Mouse (Mus musculus): Measurements from ENCODE around the gene Aspg. TPM values are rescaled to one million over a fixed set of nuclear protein-coding genes. Genes with fewer than 3 reads are reported as not detected.

Gene Aspg
- polyA plus RNA-seq, 1 experiment from 2014 or later: 1.4 TPM

GRCm38 (mm10) chr12:112147365-112147764 lies 40.9 kb downstream of the Aspg start:
- Histone ChIP-seq H3K4me3 (ENCODE audit: low read depth, low read length) (peak overlapping the region; percentile 67), H3K4me1 (ENCODE audit: control insufficient read depth, insufficient read depth, low read length) (peaks cover 57% of the 10 kb centered on the region), H3K4me2 (ENCODE audit: low read depth, low read length) (peak overlapping the region; percentile 89), H3K9ac (ENCODE audit: low read depth, low read length) (peak overlapping the region; percentile 75), H3K36me3 (ENCODE audit: control insufficient read depth, insufficient read depth, low read length) (peaks cover 4% of the 10 kb centered on the region; the same call in 1 of the 2 replicates), H3K9me3 (ENCODE audit: control insufficient read depth, low read length) (no peaks in the 10 kb centered on the region), H3K27me3 (replicated peaks; ENCODE audit: control insufficient read depth, insufficient read depth, low read length) (peaks cover 29% of the 10 kb centered on the region), H3K27ac (replicated peaks; ENCODE audit: low read depth, low read length) (peak overlapping the region; percentile 67; the same call in 1 of the 2 replicates)
- no peak for ATAC-seq (ENCODE audit: low read depth)
- DNase-seq (ENCODE audit: low spot score): no peak
- 23% methylated on average over 5 of the region's 5 CpGs for WGBS

- peaks cover 2% of the 10 kb centered on the region for H3K27me3 ChIP-seq (replicated peaks; ENCODE audit: control insufficient read depth, insufficient read depth, low read length)
- peaks cover 4% of the 10 kb centered on the region; the same call in 1 of the 2 replicates for H3K36me3 ChIP-seq (ENCODE audit: control insufficient read depth, insufficient read depth, low read length)
- DNase-seq (ENCODE audit: low spot score) (no peak), ATAC-seq (ENCODE audit: low read depth) (no peak)
- no peak overlapping the region for H3K4me3 ChIP-seq (ENCODE audit: low read depth, low read length)
- no peak overlapping the region for H3K9ac ChIP-seq (ENCODE audit: low read depth, low read length)
- H3K9me3 ChIP-seq (ENCODE audit: control insufficient read depth, low read length): no peaks in the 10 kb centered on the region
- H3K4me1 ChIP-seq (ENCODE audit: control insufficient read depth, insufficient read depth, low read length): peaks cover 59% of the 10 kb centered on the region
- no peak overlapping the region; the same call in 1 of the 2 replicates for H3K27ac ChIP-seq (replicated peaks; ENCODE audit: low read depth, low read length)
- 54% methylated on average over 7 of the region's 7 CpGs for WGBS
- 0 out of 2 replicates have a peak overlapping the region, but pooled peaks have one; percentile 10 for H3K4me2 ChIP-seq (ENCODE audit: low read depth, low read length)
These were observed 43.5 kb downstream of the Aspg start for GRCm38 (mm10) chr12:112150011-112150410.

GRCm38 (mm10) chr12:112151244-112151979 lies 44.9 kb downstream of the Aspg start:
- Histone ChIP-seq H3K4me2 (ENCODE audit: low read depth, low read length) (peak overlapping the region; percentile 8), H3K27ac (replicated peaks; ENCODE audit: low read depth, low read length) (peak overlapping the region; percentile 48; the same call in 1 of the 2 replicates), H3K4me3 (ENCODE audit: low read depth, low read length) (no peak overlapping the region), H3K27me3 (replicated peaks; ENCODE audit: control insufficient read depth, insufficient read depth, low read length) (no peaks in the 10 kb centered on the region), H3K9me3 (ENCODE audit: control insufficient read depth, low read length) (no peaks in the 10 kb centered on the region), H3K36me3 (ENCODE audit: control insufficient read depth, insufficient read depth, low read length) (peaks cover 4% of the 10 kb centered on the region; the same call in 1 of the 2 replicates), H3K4me1 (ENCODE audit: control insufficient read depth, insufficient read depth, low read length) (peaks cover 57% of the 10 kb centered on the region), H3K9ac (ENCODE audit: low read depth, low read length) (peak overlapping the region; percentile 43; the same call in 1 of the 2 replicates)
- WGBS: 29% methylated on average over 12 of the region's 12 CpGs
- ATAC-seq (ENCODE audit: low read depth): no peak
- no peak for DNase-seq (ENCODE audit: low spot score)

GRCm38 (mm10) chr12:112151980-112152362 lies 45.5 kb downstream of the Aspg start:
- H3K9me3 ChIP-seq (ENCODE audit: control insufficient read depth, low read length): no peaks in the 10 kb centered on the region
- no peak overlapping the region for H3K27ac ChIP-seq (replicated peaks; ENCODE audit: low read depth, low read length)
- no peaks in the 10 kb centered on the region for H3K27me3 ChIP-seq (replicated peaks; ENCODE audit: control insufficient read depth, insufficient read depth, low read length)
- peaks cover 54% of the 10 kb centered on the region for H3K4me1 ChIP-seq (ENCODE audit: control insufficient read depth, insufficient read depth, low read length)
- peak; percentile 79 for ATAC-seq (ENCODE audit: low read depth)
- 0 out of 2 replicates have a peak overlapping the region, but pooled peaks have one; percentile 43 for H3K9ac ChIP-seq (ENCODE audit: low read depth, low read length)
- WGBS: 15% methylated on average over 6 of the region's 6 CpGs
- H3K4me3 ChIP-seq (ENCODE audit: low read depth, low read length): no peak overlapping the region
- peak; percentile 70 for DNase-seq (ENCODE audit: low spot score)
- peaks cover 4% of the 10 kb centered on the region; the same call in 1 of the 2 replicates for H3K36me3 ChIP-seq (ENCODE audit: control insufficient read depth, insufficient read depth, low read length)
- H3K4me2 ChIP-seq (ENCODE audit: low read depth, low read length): peak overlapping the region; percentile 8; the same call in 1 of the 2 replicates

- H3K9me3 ChIP-seq (ENCODE audit: control insufficient read depth, low read length): no peaks in the 10 kb centered on the region
- peak overlapping the region; percentile 16; the same call in 1 of the 2 replicates for H3K9ac ChIP-seq (ENCODE audit: low read depth, low read length)
- no peaks in the 10 kb centered on the region for H3K27me3 ChIP-seq (replicated peaks; ENCODE audit: control insufficient read depth, insufficient read depth, low read length)
- no peak overlapping the region for H3K4me2 ChIP-seq (ENCODE audit: low read depth, low read length)
- H3K36me3 ChIP-seq (ENCODE audit: control insufficient read depth, insufficient read depth, low read length): peaks cover 14% of the 10 kb centered on the region
- no peak for DNase-seq (ENCODE audit: low spot score)
- H3K4me1 ChIP-seq (ENCODE audit: control insufficient read depth, insufficient read depth, low read length): peaks cover 40% of the 10 kb centered on the region
- ATAC-seq (ENCODE audit: low read depth): no peak
- H3K4me3 ChIP-seq (ENCODE audit: low read depth, low read length): no peak overlapping the region
- H3K27ac ChIP-seq (replicated peaks; ENCODE audit: low read depth, low read length): peak overlapping the region; percentile 58; the same call in 1 of the 2 replicates
- WGBS: 66% methylated on average over 12 of the region's 12 CpGs
These were observed 47.1 kb downstream of the Aspg start for GRCm38 (mm10) chr12:112153597-112153996.

GRCm38 (mm10) chr12:112154476-112154875 lies 48.0 kb downstream of the Aspg start:
- 55% methylated on average over 5 of the region's 5 CpGs for WGBS
- H3K4me1 ChIP-seq (ENCODE audit: control insufficient read depth, insufficient read depth, low read length): peaks cover 37% of the 10 kb centered on the region
- no peak overlapping the region for H3K4me2 ChIP-seq (ENCODE audit: low read depth, low read length)
- no peaks in the 10 kb centered on the region for H3K27me3 ChIP-seq (replicated peaks; ENCODE audit: control insufficient read depth, insufficient read depth, low read length)
- H3K4me3 ChIP-seq (ENCODE audit: low read depth, low read length): no peak overlapping the region
- DNase-seq (ENCODE audit: low spot score): no peak
- H3K27ac ChIP-seq (replicated peaks; ENCODE audit: low read depth, low read length): peak overlapping the region; percentile 67; the same call in 1 of the 2 replicates
- no peak for ATAC-seq (ENCODE audit: low read depth)
- peaks cover 10% of the 10 kb centered on the region for H3K36me3 ChIP-seq (ENCODE audit: control insufficient read depth, insufficient read depth, low read length)
- no peaks in the 10 kb centered on the region for H3K9me3 ChIP-seq (ENCODE audit: control insufficient read depth, low read length)
- no peak overlapping the region for H3K9ac ChIP-seq (ENCODE audit: low read depth, low read length)

- no peak for ATAC-seq (ENCODE audit: low read depth)
- Histone ChIP-seq H3K36me3 (ENCODE audit: control insufficient read depth, insufficient read depth, low read length) (peaks cover 14% of the 10 kb centered on the region; the same call in 1 of the 2 replicates), H3K4me2 (ENCODE audit: low read depth, low read length) (no peak overlapping the region), H3K27ac (replicated peaks; ENCODE audit: low read depth, low read length) (peak overlapping the region; percentile 67; the same call in 1 of the 2 replicates), H3K4me3 (ENCODE audit: low read depth, low read length) (no peak overlapping the region), H3K9ac (ENCODE audit: low read depth, low read length) (peak overlapping the region; percentile 25; the same call in 1 of the 2 replicates), H3K4me1 (ENCODE audit: control insufficient read depth, insufficient read depth, low read length) (peaks cover 31% of the 10 kb centered on the region), H3K27me3 (replicated peaks; ENCODE audit: control insufficient read depth, insufficient read depth, low read length) (no peaks in the 10 kb centered on the region), H3K9me3 (ENCODE audit: control insufficient read depth, low read length) (no peaks in the 10 kb centered on the region)
- whole genome bisulfite sequencing: 62% methylated on average over 15 of the region's 16 CpGs
- DNase-seq (ENCODE audit: low spot score): no peak
These were observed 49.0 kb downstream of the Aspg start for GRCm38 (mm10) chr12:112155218-112156051.

GRCm38 (mm10) chr12:112156804-112157203 lies 50.3 kb downstream of the Aspg start:
- Histone ChIP-seq H3K4me3 (ENCODE audit: low read depth, low read length) (no peak overlapping the region), H3K4me2 (ENCODE audit: low read depth, low read length) (no peak overlapping the region), H3K4me1 (ENCODE audit: control insufficient read depth, insufficient read depth, low read length) (peaks cover 17% of the 10 kb centered on the region), H3K27me3 (replicated peaks; ENCODE audit: control insufficient read depth, insufficient read depth, low read length) (no peaks in the 10 kb centered on the region), H3K9ac (ENCODE audit: low read depth, low read length) (no peak overlapping the region), H3K27ac (replicated peaks; ENCODE audit: low read depth, low read length) (no peak overlapping the region), H3K36me3 (ENCODE audit: control insufficient read depth, insufficient read depth, low read length) (peaks cover 14% of the 10 kb centered on the region; the same call in 1 of the 2 replicates), H3K9me3 (ENCODE audit: control insufficient read depth, low read length) (no peaks in the 10 kb centered on the region)
- ATAC-seq (ENCODE audit: low read depth) (no peak), DNase-seq (ENCODE audit: low spot score) (no peak)
- WGBS: 68% methylated on average over 6 of the region's 6 CpGs

Measured in embryonic facial prominence, embryonic 14.5 days (tissue).